Mouse (Mus musculus) lung, postnatal 14 days (tissue): ENCODE data around the gene Ppfibp2.

Experiments
- DNase-seq: peaks from one replicate; pipeline ENCODE4 v3.0.0; 2021

The Ppfibp2 gene

GRCm38 (mm10) chr7:107707650-107708049 lies 112.6 kb downstream of the Ppfibp2 start:
- DNase-seq, result peak; percentile 48

- peak; percentile 78 for DNase-seq
Measured at GRCm38 (mm10) chr7:107708491-107709112, 113.6 kb downstream of the Ppfibp2 start.

GRCm38 (mm10) chr7:107712743-107713142 lies 117.7 kb downstream of the Ppfibp2 start:
- DNase-seq, result no peak

DNA sequence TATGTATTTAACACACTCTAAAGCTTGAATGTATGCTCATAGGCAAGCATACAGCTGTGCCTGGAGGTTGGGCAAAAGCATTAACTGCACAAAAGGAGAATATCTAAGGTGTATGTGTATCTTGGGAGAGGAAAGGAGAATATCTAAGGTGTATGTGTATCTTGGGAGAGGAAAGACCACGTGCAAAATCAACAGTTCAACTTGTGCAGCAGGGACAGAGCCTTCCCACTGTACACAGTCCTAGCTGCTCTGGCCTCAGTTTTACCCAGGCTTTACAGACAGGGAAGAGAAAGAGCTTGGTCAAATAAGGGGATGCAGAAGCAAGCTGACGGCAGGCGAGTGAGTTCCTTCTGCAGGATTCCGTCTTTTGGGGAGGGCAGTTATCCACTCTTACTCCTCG lies 119.1 kb downstream of the Ppfibp2 start:
- DNase-seq, result no peak

DNA sequence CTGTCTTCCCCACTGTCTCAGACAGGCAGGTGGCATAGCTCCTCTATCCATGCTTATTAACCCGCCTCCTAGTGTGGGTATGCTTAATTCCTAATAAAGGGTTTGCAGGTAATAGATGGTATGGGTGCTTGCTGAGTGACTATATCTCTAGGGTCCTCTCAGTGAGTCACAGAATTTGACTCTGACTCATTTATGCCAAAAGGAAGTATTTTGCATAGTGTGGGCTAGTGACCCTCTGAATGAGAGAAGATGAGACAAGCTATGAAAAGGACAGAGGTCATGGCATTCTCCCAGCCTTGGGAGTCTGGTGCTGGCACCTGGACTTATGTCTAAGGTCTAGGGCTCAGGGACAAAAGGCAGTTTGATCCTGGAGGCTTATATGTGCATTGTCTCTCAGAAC lies 125.8 kb downstream of the Ppfibp2 start:
- DNase-seq, result no peak

DNA sequence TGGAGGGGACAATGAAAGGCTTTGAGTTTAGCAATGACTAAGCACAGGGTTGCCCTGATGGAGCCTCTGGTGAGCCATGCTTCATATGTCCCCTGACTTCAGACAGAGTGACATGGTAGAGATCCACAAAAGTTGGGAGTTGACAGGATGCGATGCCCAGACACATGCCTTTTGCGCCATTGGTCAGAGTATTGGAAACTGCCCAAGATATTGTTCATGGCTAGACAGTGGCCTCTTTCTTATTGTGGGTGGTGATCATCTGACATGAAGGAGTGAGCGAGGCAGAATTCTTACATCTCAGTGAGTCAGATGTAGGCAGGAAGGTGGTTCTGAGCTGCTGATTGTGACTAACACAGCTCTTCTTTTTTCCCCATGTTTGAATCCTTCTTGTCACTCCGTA lies 127.5 kb downstream of the Ppfibp2 start:
- DNase-seq, result no peak

- peak; percentile 42 for DNase-seq
Measured at GRCm38 (mm10) chr7:107727538-107727937, 132.5 kb downstream of the Ppfibp2 start.

DNA sequence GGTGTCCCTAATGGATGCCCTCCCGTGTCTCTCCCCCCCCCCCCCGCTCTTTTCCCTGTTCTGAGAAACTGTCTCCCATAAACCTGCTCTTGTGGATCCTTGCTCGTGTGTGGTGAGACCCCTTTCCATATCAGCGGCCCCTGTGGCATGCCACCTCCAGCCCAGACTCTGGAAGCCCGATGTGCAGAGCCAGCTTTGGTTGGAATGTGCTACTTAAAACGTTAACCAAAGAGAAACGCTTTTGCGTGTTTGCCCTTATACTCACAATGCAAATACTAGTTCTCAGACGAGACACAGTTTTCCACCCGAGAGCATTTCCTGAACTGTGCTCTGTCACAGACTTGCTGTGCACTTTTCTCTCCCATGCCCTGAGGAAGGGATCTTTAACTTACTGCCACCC lies 135.6 kb downstream of the Ppfibp2 start:
- no peak for DNase-seq

GRCm38 (mm10) chr7:107733162-107733561 lies 138.2 kb downstream of the Ppfibp2 start:
- no peak for DNase-seq

DNA sequence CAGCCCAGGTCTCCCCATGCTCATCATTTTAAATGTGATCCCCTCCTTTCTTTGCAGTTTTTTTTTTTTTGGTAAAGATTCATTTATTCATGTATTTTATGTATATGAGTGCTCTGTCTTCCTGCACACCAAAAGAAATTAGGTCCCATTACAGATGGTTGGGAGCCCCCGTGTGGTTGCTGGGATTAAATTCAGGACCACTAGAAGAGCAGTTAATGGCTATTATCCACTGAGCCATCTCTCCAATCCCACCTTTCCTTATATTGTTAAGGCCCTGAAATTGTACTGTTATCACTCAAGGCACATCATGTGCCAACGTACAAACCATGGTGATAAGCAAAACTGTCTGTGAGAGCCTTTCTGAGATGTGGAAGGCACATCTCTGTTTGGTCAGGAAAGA lies 143.7 kb downstream of the Ppfibp2 start:
- DNase-seq, result no peak

DNA sequence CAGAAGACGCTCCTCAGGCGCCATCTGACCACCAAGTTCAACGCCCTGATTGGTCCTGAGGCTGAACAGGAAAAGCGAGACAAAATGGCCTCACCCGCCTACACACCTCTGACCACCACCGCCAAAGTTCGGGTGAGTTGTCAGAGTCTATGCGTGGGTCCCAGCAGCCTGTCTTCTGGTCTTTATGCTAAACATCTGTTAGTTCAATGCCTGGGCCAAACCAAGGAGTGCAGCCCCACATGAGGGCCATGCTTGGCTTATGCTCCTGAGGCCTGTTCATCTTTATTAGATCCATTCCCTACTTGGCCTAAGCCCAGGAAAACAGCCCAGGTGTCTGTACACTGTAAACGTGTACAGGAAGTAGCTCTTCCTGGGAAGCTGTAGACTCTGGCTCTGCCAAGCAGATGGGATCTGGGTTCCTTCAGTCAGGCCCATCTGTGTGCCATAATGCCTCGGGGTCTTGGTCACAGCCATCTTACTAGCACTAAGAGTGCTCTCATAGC lies 148.0 kb downstream of the Ppfibp2 start:
- DNase-seq, result no peak

DNA sequence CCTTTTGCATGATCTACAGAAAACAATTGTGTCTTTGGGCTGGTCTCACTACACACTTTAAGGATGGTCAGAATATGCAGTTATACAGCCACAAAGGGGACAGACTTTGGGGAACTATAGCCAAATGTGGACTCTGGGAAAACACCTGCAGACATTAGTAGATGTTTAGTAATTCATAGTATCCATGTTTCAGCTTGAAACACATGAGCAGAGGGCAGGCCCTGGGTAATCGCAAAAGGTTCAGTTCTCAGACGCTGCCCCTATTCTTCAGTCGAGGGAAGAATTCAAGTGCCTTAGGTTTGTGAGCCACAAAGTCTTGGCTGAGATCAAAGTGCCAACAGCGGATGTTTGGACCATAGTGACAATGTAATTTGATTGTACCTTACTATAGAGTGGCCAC lies 149.4 kb downstream of the Ppfibp2 start:
- DNase-seq, result no peak

DNA sequence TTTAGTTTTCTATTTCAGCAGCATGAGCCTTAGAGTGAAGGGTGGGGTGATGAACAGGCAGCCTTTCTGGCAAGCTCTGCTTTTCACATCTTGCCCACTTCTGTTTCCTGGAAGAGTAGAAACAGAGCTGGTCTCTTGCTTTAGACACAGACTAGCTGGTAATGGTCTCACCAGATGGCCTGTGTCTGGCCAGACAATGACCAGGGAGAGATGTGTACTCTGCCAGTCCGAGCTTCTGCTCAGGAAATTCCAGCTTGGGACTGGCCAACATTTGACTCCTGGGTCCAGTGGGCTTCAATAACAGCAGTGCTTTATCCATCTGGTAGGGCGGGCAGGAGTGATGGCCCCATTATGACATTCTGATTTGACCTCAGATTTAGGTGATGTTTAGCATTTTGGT lies 150.1 kb downstream of the Ppfibp2 start:
- no peak for DNase-seq

DNA sequence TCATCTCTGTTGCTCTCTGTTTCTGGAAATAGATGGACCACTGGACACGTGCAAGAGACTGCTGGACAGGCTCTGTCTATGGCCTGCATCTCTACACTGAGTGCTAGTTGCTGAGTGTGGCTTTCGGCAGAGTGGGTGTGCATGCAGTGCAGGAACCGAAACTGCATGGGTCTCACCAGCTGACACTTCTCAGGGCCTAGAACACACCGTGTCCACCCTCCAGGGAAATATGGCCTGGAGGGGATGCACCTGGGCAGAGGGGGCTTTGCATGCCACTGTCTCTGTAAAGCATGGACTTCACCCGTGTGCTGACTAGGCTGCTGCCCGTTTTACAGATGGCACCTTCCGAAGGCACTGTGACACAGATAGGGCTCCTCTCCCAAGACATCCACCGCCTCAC lies 151.0 kb downstream of the Ppfibp2 start:
- no peak for DNase-seq

- no peak for DNase-seq
Measured at GRCm38 (mm10) chr7:107747476-107747875, 152.5 kb downstream of the Ppfibp2 start.

DNA sequence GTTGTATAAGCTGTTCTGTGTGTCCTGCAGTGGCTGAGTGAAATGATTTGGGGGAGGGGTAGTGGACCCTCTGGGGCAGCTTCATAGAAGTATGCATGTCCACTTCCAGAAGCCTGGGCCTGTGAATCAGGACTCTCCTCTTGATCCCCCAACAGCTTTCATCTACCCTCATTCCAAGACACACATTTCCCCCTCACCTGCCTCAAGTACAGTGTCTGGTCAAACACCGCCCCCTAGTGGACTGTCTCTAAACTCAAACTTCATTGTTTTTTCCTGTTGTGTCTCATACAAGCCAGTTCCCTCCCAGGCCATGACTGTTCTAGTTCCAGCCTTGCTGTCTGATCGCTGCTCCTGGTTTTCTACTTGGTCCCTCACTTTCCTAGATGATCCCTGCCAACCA lies 152.9 kb downstream of the Ppfibp2 start:
- peak; percentile 73 for DNase-seq

DNA sequence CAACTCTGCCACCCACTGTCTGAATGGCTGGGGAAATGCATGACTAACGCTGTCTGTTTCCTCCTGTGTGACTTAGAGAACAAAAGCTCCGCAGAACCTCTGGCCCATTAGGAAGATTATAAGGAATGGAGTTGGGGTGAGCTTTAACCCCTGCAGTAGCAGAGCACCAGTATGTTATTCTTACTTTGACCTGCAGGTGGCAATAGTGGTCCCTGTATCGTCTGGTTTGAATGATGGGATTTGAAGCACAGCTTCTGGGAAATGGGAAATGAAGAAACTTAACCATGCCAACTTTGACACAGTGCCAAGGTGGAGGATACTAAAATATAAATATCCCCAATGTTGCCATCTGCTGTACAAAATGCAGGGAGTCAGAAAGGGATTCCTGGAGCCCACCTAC lies 154.3 kb downstream of the Ppfibp2 start:
- peak; percentile 20 for DNase-seq

- DNase-seq, result no peak
Measured at GRCm38 (mm10) chr7:107749721-107750120, 154.7 kb downstream of the Ppfibp2 start.

- no peak for DNase-seq
Measured at GRCm38 (mm10) chr7:107752031-107752520, 157.1 kb downstream of the Ppfibp2 start.

DNA sequence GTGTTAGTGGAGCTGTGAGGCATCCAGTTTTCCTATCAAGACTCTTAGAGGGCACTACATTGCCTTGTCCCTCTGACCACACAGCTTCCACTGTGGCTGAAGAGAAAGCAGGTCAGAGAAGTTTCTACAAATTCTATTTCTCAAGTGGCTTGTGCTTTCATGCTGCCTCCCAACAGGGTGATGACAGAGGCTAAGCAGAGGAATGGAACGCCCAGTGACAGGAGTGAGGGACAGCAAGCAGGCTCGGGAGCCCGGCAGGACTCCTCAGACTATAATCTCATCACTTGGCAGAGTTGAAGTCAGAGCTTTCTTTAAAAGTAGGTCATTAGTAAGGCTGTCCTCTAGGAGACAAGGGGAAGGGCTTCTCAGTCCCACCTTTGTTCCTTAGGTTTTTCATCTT lies 160.9 kb downstream of the Ppfibp2 start:
- DNase-seq, result no peak

- DNase-seq, result no peak
Measured at GRCm38 (mm10) chr7:107756748-107757147, 161.7 kb downstream of the Ppfibp2 start.

DNA sequence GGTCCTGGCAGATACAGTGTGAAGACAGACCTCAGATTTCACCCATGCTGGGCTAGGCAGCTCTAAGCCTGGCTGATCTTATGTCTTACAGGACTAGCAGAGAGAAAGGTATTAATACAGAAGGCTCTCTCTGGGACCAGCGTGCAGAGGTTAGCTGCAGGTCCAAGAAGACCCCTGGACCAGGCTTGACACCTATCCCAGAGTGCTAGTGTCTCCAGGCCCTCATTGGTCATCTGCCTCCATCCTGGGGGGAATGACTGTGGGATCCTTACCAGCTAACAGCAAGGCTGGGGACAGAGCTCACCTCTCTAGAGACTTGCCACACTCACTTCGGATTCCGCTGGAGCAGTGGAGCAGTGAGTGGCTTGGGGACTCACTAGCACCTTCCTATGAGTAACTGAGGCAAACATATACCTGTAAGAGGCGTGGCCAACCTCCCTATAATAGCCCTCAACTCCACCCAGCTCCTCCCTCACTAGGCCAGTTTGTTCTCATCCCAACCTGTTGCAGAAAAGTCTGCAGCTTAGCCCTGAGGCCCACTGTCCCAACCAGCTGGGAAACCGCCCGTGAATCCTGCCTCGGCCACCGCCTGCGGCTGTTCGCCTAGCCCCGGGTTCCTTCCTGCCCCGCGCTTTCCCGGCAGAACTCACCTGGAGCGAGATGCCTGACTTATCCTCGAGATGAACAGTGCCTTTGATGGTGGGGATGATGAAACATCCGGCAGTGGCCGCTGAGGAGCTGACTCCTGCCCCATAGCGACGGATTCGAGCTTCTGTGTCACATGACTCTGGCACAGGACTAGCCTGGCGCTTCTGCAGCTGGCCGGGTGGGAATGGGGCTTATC lies 162.5 kb downstream of the Ppfibp2 start, which contains the start of gene Cyb5r2:
Cyb5r2 (minus strand) TSS at position 725 of the 844 bp plus-strand sequence.
- DNase-seq, result peak; percentile 9

DNA sequence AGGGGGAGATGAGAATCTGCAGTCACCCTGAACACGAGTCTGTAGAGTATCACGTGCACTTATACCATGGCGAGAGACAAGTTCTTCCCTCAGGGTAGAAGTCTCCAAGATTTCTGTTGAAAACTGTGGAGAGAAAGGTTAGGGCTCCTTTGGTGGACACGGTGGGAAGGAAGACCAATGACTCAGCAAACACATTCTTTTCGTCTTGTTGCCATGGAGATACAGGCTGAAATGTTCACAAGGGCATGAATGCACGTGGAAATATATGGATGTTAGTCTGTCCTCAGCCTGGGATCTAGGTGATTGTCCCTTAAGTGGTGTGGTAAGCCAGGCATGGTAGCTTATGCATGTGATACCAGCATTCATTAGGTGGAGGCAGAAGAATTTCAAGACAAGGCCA lies 175.8 kb downstream of the Ppfibp2 start:
- DNase-seq, result no peak

- no peak for DNase-seq
Measured at GRCm38 (mm10) chr7:107778216-107778615, 183.2 kb downstream of the Ppfibp2 start.
